ENCODE assay signal across 8 mouse cellular contexts in the genomic region with DNA sequence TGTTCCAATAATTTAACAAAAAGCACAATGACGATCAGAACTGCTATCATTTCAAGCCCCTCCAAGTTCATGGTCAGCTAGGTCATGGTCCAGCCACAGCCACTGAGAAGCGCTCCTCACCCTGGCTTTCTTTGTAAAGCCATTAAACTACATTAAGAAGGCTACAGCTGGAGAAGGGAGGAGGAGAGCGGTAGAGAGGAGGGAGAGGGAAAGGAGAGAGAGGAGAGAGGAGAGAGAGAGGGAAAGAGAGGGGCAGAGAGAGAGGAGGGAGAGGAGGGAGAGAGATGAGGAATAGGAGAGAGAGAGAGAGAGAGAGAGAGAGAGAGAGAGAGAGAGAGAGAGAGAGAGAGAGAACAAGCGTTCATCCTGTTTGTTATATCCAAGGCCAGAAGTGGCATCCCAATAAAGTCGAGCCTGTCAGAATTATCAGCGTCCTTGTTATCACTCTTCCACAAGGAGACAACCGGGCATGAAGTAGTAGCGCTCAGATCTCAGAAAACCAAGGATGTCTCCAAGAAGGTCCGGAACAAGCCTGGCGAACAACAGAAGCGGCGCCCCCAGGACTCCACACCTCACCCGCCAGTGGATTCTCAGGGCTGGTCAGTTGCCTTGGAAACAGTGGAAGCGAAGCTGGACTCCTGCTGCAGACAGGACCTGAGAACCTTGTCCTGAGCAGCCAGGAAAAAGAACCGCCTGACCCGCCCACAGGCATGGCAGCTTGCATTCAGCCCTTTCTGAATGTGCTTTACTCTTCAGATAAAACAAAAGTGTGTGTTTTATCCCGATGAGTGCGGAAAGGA.
DNase-seq lines count a peak whose midpoint lies in the region; ATAC-seq and TF ChIP-seq lines count a peak whose summit lies in the region.

No protein-coding gene starts in this region.

- no peak for TF ChIP-seq CTCF in heart, adult 2 months (IDR thresholded peaks at IDR 0.05)

- TF ChIP-seq EP300 in heart, adult 2 months (IDR thresholded peaks at IDR 0.05; ENCODE audit: insufficient read depth, low read depth, low read length): no peak

- intact Hi-C loops in heart, adult 2 months (cut with DNase I): no loop called here

- H3K9me3 ChIP-seq in heart, embryonic 10.5 days: no peaks in the 10 kb centered on the region
- H3K9me3 ChIP-seq in embryonic facial prominence, embryonic 12.5 days: no peaks in the 10 kb centered on the region
- H3K9me3 ChIP-seq in stomach, embryonic 14.5 days (ENCODE audit: control insufficient read depth, low read depth, low read length): no peaks in the 10 kb centered on the region

- H3K27ac ChIP-seq in heart, embryonic 10.5 days: no peak overlapping the region
- no peak overlapping the region for H3K27ac ChIP-seq in heart, adult 2 months
- H3K27ac ChIP-seq in embryonic facial prominence, embryonic 12.5 days: no peak overlapping the region
- H3K27ac ChIP-seq in stomach, embryonic 14.5 days (ENCODE audit: low read length): no peak overlapping the region

- H3K4me2 ChIP-seq in embryonic facial prominence, embryonic 12.5 days (replicated peaks): peak overlapping the region; percentile 49
- H3K4me2 ChIP-seq in stomach, embryonic 14.5 days (replicated peaks; ENCODE audit: low read depth, low read length): peak overlapping the region; percentile 60

- no peaks in the 10 kb centered on the region for H3K27me3 ChIP-seq in heart, embryonic 10.5 days (ENCODE audit: insufficient read depth, poor library complexity, severe bottlenecking)
- peaks cover 3% of the 10 kb centered on the region; the same call in 1 of the 2 replicates for H3K27me3 ChIP-seq in heart, adult 2 months (ENCODE audit: control insufficient read depth, insufficient read depth, low read length)
- no peaks in the 10 kb centered on the region for H3K27me3 ChIP-seq in embryonic facial prominence, embryonic 12.5 days
- H3K27me3 ChIP-seq in stomach, embryonic 14.5 days (ENCODE audit: control insufficient read depth, insufficient read depth, low read length): no peaks in the 10 kb centered on the region

- 10% methylated on average over 18 of the region's 18 CpGs for whole genome bisulfite sequencing in heart, embryonic 10.5 days
- WGBS in heart, adult 2 months: 13% methylated on average over 18 of the region's 18 CpGs
- 10% methylated on average over 18 of the region's 18 CpGs for WGBS in embryonic facial prominence, embryonic 12.5 days
- WGBS in stomach, embryonic 14.5 days: 6% methylated on average over 18 of the region's 18 CpGs

- H3K79me2 ChIP-seq in heart, adult 2 months (replicated peaks; ENCODE audit: control insufficient read depth, insufficient read depth, low read length): no peaks in the 10 kb centered on the region

- no peak for DNase-seq in heart, embryonic 10.5 days (ENCODE audit: low spot score)
- no peak for DNase-seq in heart, adult 2 months
- DNase-seq in adrenal gland, postnatal 10 days: peak; percentile 35
- DNase-seq in kidney, postnatal 14 days: peak; percentile 1
- peak; percentile 24 for DNase-seq in lung, postnatal 36 days

- peaks cover 4% of the 10 kb centered on the region; the same call in 1 of the 2 replicates for H3K4me1 ChIP-seq in heart, embryonic 10.5 days
- H3K4me1 ChIP-seq in heart, adult 2 months (ENCODE audit: control insufficient read depth, insufficient read depth, low read length): no peaks in the 10 kb centered on the region
- H3K4me1 ChIP-seq in embryonic facial prominence, embryonic 12.5 days: no peaks in the 10 kb centered on the region
- H3K4me1 ChIP-seq in stomach, embryonic 14.5 days (ENCODE audit: control insufficient read depth, insufficient read depth, low read length): peaks cover 6% of the 10 kb centered on the region; the same call in 1 of the 2 replicates

- H3K9ac ChIP-seq in heart, adult 2 months (ENCODE audit: low read depth, low read length): no peak overlapping the region
- no peak overlapping the region for H3K9ac ChIP-seq in embryonic facial prominence, embryonic 12.5 days
- H3K9ac ChIP-seq in stomach, embryonic 14.5 days (replicated peaks; ENCODE audit: low read depth, low read length): no peak overlapping the region

- peak overlapping the region; percentile 50 for H3K4me3 ChIP-seq in heart, embryonic 10.5 days
- H3K4me3 ChIP-seq in heart, adult 2 months: no peak overlapping the region
- H3K4me3 ChIP-seq in embryonic facial prominence, embryonic 12.5 days: peak overlapping the region; percentile 18
- peak overlapping the region; percentile 21 for H3K4me3 ChIP-seq in stomach, embryonic 14.5 days (ENCODE audit: low read depth, low read length)

- no peak for TF ChIP-seq POLR2A in heart, adult 2 months (IDR thresholded peaks at IDR 0.05; ENCODE audit: insufficient read depth, low read depth, low read length)

- ATAC-seq in embryonic facial prominence, embryonic 12.5 days (ENCODE audit: insufficient number of reproducible peaks, insufficient read depth, low FRiP score, low TSS enrichment): no peak
- peak; percentile 42; the same call in 1 of the 2 replicates for ATAC-seq in stomach, embryonic 14.5 days (ENCODE audit: insufficient number of reproducible peaks, insufficient read depth, low FRiP score, low read depth)
- no peak for ATAC-seq in inflammation-experienced regulatory T-cells, adult 6 months

- H3K36me3 ChIP-seq in heart, embryonic 10.5 days: no peaks in the 10 kb centered on the region
- H3K36me3 ChIP-seq in heart, adult 2 months (ENCODE audit: control insufficient read depth, insufficient read depth, low read length): no peaks in the 10 kb centered on the region
- H3K36me3 ChIP-seq in embryonic facial prominence, embryonic 12.5 days: no peaks in the 10 kb centered on the region
- H3K36me3 ChIP-seq in stomach, embryonic 14.5 days (ENCODE audit: control insufficient read depth, insufficient read depth, low read length): no peaks in the 10 kb centered on the region

Comparison
In these comparisons a context has a peak if more than half of its experiments do, and no peak if none do; other contexts are left out.
1. DNase-seq: peak in adrenal gland, postnatal 10 days (single experiment), kidney, postnatal 14 days (single experiment) and lung, postnatal 36 days (single experiment); none in heart, embryonic 10.5 days (single experiment) and heart, adult 2 months (0 of 2).